Mouse (Mus musculus): ENCODE measurements around the gene Pmepa1.

Pmepa1 gene

DNA sequence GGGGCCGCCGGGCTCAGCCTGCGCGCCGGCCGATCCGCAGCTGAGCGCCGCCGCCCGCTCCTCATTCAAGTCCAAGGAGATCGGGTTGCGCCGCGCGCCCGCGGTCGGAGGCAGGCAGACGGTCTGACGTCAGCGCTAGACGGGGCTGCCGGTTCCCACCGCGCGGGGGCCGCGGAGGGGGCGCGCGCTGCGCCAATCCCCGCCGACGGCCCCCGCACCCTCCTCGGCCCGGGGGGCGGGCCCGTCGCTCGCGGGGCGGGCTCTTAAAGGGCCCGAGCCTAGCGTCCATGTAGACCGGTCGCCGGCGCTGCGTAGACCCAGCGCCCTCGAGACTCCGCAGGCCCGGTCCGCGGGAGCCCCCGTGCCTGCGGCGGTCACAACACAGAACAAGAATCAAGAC is at the start of gene Pmepa1:
Gene Pmepa1, minus strand, starts transcription at position 125 of the 400 bp plus-strand sequence.
- CTCF ChIA-PET: no interaction called here

DNA sequence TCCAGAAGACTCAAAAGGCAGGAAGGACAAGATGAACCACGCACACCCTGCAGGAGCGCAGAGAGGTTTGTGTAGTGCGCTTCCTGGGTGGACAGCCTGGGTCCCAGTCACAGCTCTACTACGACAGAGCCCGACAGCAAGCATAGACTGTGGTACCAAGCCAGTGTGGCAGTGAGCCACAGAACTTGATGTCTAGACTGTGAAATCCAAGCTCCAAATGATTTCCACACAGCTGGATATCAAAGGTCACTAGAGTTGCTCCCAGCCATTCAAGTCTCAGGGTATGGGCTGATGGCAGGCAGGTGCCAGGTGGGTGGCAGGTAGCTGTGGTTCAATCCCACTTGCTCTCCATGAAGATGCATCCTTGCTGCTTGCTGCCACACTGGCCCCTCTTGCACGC is 45.4 kb upstream of the Pmepa1 start:
- CTCF ChIA-PET: no interaction called here

DNA sequence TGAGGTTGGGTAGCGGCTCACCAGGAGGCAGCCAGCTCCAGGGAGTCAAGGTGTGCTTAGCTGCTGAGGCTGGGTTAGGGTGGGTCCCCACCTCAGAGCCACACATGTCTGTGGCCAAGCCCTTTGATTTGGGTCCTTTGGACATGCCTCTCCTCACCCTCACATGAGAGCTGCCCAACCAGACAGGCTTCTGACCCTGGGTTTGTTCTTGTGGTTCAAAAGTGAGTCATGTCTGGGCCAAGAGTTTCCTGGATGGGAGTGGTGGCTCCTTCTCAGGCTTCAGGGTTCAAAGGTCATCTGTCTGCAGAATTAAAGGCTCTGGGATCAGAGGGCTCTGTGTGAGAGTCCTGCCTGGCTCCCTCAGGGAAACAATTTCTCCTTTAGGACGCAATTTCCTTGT is 44.9 kb upstream of the Pmepa1 start:
- CTCF ChIA-PET: no interaction called here

GRCm38 (mm10) chr2:173314291-173314690 is 38.0 kb upstream of the Pmepa1 start:
- CTCF ChIA-PET: interaction anchor here (0.6 kb wide), 1 partner anchor 22 kb away, joined by 4 read pairs; no protein-coding TSS in a partner anchor

GRCm38 (mm10) chr2:173308486-173308885 is 32.2 kb upstream of the Pmepa1 start:
- CTCF ChIA-PET: no interaction called here

DNA sequence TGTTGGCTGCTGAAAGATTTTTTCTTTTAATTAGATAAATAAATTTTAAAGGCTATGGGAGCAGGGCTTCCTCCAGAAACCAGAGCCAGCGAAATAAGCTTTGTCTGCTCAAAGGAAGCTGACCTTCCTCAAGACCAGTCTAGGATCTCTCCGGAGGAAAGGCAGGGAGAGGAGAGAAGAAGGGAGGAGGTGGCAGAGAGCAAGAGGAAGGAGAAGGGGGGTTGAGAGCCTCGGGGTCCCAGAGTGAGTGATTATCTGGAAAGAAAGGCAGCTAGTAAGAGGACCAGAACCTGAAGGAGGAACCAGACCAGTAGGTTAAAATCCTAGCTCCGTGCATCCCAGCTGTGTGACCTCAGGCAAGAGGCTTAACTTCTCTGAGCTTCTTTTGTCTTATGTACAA is 31.7 kb upstream of the Pmepa1 start:
- CTCF ChIA-PET: no interaction called here

GRCm38 (mm10) chr2:173307561-173307960 is 31.2 kb upstream of the Pmepa1 start:
- CTCF ChIA-PET: no interaction called here

- CTCF ChIA-PET: no interaction called here
Observed at GRCm38 (mm10) chr2:173306734-173307525, 30.6 kb upstream of the Pmepa1 start.

DNA sequence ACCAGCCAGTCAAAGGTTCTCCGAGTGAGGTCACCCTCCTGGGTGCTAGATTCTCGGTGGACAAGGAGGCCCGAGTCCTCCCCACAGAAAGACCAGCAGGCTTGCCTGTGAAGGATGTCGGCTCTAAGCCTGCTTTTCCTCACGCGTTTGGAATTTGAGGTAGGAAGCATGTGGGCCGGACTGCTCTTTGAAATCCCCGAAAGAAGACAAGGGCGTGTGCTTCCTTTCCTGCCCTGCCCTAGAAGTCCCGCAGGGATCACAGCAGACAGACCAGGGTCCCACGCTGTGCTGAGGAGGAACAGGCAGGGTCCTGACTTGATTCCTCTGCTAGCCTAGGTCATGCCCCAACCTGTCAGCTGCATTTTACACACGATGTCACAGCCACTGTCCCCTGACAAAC is 28.7 kb upstream of the Pmepa1 start:
- CTCF ChIA-PET: no interaction called here

- CTCF ChIA-PET: interaction anchor here (0.6 to 1.2 kb wide), 2 partner anchors 245 to 428 kb away, joined by 3 to 6 read pairs; no protein-coding TSS in a partner anchor
Observed at GRCm38 (mm10) chr2:173300663-173301630, 24.6 kb upstream of the Pmepa1 start.

DNA sequence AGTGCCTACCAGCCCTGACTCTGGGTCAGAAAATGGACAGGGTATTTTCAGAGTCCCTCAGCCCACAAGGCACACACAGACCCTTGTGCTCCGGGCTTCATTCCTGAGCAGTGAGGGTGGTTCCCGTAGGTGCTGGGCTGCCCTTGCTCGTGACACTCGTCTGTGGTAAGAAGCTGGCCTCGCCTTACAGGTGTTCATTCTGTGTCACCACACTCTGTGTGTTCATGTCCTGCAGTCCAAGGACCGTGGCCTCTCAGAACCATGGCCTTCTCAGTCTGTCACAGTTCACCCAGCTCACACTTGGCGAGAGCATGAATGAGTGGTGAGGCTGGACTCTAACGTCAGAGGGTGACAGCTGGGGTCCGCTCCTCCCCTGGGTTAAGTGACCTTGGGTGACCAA is 20.1 kb upstream of the Pmepa1 start:
- CTCF ChIA-PET: no interaction called here

DNA sequence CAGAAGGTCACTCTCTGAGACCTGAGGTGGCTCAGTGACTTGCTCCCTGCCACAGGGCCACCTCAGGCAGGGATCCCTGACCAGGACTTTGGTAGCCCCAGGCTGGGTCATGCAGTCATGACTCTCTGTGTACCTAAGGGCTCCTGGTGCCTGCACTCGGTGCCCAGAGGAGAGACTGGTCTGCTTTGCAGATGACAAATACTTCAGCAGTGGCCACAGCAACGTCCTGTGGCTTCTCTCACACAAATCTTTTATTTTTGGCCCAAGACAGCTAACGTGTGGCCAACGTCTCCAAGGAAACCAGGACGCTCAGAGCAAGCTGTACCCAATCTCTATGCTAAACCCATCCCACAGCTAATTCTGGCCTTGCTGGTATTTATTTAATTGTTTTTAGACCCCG is 16.7 kb upstream of the Pmepa1 start:
- CTCF ChIA-PET: no interaction called here

GRCm38 (mm10) chr2:173292551-173292950 is 16.2 kb upstream of the Pmepa1 start:
- CTCF ChIA-PET: no interaction called here

DNA sequence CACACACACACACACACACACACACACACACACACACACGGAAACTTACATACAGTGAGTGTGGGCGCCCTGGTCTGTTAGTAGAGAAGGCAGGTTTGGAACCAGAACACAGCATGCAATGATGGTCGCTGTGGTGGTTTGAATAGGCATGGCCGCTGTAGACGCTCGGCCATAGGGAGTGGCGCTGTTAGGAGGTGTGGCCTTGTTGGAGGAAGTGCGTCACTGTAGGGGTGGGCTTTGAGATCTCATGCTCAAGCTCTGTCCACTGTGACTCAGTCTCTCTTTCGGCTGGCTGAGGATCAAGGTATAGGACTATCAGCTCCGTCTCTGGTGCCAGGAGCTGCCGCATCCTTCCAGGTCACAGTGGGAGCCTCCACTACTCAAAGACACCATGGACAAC is 14.6 kb upstream of the Pmepa1 start:
- CTCF ChIA-PET: interaction anchor here (0.6 to 0.8 kb wide), 2 partner anchors 162 to 1577 kb away, joined by 3 to 4 read pairs; no protein-coding TSS in a partner anchor

- CTCF ChIA-PET: no interaction called here
Observed at GRCm38 (mm10) chr2:173289928-173290327, 13.6 kb upstream of the Pmepa1 start.

DNA sequence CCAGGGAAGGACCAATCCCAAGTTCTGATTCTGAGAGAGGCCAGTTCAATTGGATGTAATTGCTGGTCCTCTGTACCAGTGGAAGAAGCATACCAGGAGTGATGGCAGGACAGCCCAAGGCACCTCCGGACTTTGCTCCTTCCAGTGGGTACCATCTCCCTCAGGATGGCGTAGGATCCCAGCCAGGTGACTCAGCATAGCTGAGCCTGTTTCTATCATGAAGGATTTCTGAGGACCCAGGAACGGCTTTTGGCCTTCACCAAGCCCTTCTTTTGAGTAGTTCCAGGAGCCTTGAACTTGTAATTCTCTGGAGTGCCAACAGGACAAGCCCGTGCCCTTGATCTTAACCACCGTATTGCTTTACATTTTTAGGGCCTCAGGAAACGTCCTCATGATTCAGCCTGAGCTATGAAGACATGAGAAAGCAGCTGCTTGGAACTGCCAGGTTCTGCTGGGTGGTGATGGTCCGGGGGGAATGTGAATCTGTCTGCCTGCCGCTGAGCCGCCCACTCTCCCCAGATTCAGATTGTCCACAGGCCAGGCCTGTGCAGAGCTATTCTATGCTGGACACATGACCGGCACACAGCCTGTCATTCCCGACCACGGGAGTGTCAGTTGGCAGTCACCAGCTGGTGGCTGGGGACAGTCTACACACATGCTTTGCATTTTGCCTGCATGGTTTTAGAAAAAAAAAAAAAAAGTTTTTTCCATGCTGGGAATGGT is 9.6 kb upstream of the Pmepa1 start:
- CTCF ChIA-PET: no interaction called here

- CTCF ChIA-PET: interaction anchor here (0.5 kb wide), 1 partner anchor 183 kb away, joined by 14 read pairs; no protein-coding TSS in a partner anchor
Observed at GRCm38 (mm10) chr2:173284771-173285170, 8.4 kb upstream of the Pmepa1 start.

DNA sequence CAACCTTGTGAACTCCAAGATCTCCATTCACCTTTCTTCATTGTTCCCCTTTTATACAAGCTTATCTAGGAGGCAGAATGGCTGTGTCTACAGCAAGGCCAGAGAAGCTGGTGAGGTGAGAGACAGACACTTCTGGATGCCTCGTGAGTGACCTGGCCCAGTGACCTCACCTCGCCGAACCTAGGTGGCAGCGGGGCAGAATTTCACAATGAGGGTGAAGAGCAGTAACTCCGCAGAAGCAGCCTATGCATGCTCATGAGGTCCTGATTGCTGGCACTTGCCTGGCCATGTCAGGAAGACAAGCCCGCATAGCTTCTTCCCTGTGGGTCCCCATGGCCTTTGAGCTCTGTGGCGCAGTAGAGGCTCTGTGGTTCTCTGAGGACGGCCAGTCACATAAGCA is 5.9 kb upstream of the Pmepa1 start:
- CTCF ChIA-PET: no interaction called here

DNA sequence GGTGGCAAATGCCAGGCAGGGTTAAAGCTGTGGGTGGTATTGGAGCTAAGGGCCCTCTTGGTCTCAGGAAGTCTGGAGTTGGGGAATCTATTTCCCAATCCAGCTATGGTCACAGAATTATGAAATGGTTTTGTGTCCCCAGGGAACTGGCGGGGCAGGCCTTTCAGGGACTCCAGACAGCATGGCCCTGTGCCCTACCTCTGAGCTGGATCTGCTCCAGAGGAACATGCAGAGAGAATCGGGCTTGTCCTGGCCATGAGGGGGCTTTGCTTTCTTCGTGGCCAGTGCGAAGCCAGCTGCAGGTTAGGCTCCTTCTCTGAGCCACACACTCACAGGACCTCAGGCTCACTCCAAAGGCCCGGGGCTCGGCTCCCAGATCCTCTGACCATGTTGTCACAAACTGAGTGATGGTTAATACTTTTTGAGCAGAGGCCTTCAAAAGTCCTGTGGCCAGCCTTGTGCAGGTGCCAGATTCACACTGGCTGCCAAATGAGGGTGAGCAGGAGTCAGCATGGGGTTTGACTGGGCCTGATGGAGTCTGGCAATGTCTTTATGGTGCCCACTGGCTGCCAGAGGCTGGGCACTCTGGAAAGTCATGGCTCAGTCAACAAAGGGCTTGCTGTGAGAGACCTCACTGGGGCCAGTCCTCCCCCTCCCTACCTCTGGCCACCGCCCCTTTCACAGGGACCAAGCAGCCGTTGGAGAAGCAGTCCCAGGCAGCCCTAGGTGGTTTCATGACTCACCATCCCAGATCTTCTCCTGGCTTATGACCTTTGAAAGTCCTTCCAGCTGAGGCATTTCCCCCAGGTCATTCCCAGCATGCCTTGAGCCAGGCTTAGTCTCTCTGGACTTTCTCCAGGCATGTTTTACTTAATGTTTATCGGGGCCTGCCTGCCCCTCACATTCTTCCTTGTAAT is 4.9 kb upstream of the Pmepa1 start:
- CTCF ChIA-PET: no interaction called here

DNA sequence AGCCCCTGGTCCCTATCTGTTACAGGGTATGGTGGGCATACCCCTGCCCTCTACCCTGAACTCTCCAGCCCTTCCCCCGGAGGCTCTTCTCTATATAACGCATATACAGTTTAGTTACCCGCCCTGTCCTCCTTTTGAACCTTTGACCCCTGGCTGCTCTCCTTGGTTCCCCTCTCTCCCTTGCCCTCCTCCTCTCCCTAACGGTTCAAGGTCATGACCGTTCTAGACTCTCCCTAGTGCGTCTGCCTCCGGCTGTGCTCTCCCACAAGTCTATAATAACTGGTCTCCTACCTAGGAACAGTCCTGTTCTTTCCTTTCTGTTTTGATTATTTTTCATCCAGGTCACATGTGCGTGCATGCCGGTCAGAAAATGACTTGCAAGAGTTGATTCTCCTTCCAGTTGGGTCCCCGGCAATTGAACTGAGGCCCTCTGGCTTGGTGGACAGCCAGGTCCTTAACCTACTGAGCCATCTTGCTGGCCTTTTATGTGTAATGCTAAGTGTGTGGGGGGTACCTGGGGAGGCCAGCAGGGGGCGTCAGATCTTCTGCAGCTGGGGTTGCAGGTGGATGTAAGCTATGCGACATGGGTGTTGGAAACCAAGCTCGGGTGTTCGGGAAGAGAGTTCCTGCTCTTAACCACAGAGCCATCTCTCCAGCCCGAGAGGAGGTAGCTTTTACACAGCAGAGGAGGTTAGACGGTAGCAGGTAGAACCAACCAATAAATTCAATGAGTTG is 2.7 kb upstream of the Pmepa1 start:
- CTCF ChIA-PET: interaction anchor here (0.7 kb wide), 1 partner anchor 175 kb away, joined by 3 read pairs; no protein-coding TSS in a partner anchor
